Mouse (Mus musculus): ENCODE measurements around the gene Gm27027. TPM values are rescaled to one million over a fixed set of nuclear protein-coding genes. Genes with fewer than 3 reads are reported as not detected.

Gm27027 gene
- total RNA-seq (2021): not detected
- long read RNA-seq, experiment 1: 0 reads
- long read RNA-seq, experiment 2: 0 reads

GRCm38 (mm10) chr2:93996254-93996653, at the start of gene Gm27027:
Gene Gm27027, minus strand, starts transcription at chr2:93996354.
- DNase-seq: no peak

GRCm38 (mm10) chr2:94045411-94046090, 49.4 kb upstream of the Gm27027 start:
- no peak for DNase-seq

- DNase-seq: no peak
These were observed 48.0 kb upstream of the Gm27027 start for GRCm38 (mm10) chr2:94044174-94044573.

- no peak for DNase-seq
These were observed 47.5 kb upstream of the Gm27027 start for GRCm38 (mm10) chr2:94043662-94044061.

GRCm38 (mm10) chr2:94042461-94042860, 46.3 kb upstream of the Gm27027 start:
- no peak for DNase-seq

- no peak for DNase-seq
These were observed 44.4 kb upstream of the Gm27027 start for GRCm38 (mm10) chr2:94040391-94041125.

GRCm38 (mm10) chr2:94035428-94036331, 39.5 kb upstream of the Gm27027 start:
- DNase-seq: peak; percentile 79

- no peak for DNase-seq
These were observed 34.4 kb upstream of the Gm27027 start for GRCm38 (mm10) chr2:94030602-94031001.

GRCm38 (mm10) chr2:94024637-94025036, 28.5 kb upstream of the Gm27027 start:
- no peak for DNase-seq

GRCm38 (mm10) chr2:94010335-94011291, 14.5 kb upstream of the Gm27027 start, which contains the start of gene Alkbh3:
Gene Alkbh3, minus strand, starts transcription at chr2:94010807.
- peak; percentile 97 for DNase-seq

GRCm38 (mm10) chr2:94002331-94002730, 6.2 kb upstream of the Gm27027 start:
- DNase-seq: peak; percentile 94

GRCm38 (mm10) chr2:94001918-94002317, 5.8 kb upstream of the Gm27027 start:
- DNase-seq: no peak

- no peak for DNase-seq
These were observed 5.3 kb upstream of the Gm27027 start for GRCm38 (mm10) chr2:94001411-94001810.

- DNase-seq: no peak
These were observed 3.3 kb downstream of the Gm27027 start for GRCm38 (mm10) chr2:93992810-93993209.

- DNase-seq: peak; percentile 32
These were observed 3.9 kb downstream of the Gm27027 start for GRCm38 (mm10) chr2:93992259-93992658.

- DNase-seq: no peak
These were observed 4.8 kb downstream of the Gm27027 start for GRCm38 (mm10) chr2:93991336-93991735.

- no peak for DNase-seq
These were observed 7.7 kb downstream of the Gm27027 start for GRCm38 (mm10) chr2:93988440-93988839.

GRCm38 (mm10) chr2:93982457-93983235, 13.5 kb downstream of the Gm27027 start:
- DNase-seq: no peak

- peak; percentile 68 for DNase-seq
These were observed 16.7 kb downstream of the Gm27027 start for GRCm38 (mm10) chr2:93979249-93980120.

Measured in adrenal gland, postnatal 10 days (tissue).